In genomic region chr5:130938274-130938741, GRCm38 (mm10) we compare ENCODE assay signal across 8 mouse cellular contexts.
A peak's percentile ranks its signal among the peaks of the same experiment; 100 is the strongest.
DNase-seq lines count a peak whose midpoint lies in the region; ATAC-seq lines count a peak whose summit lies in the region.

No protein-coding gene starts in this region.

- no peak overlapping the region for H3K4me2 ChIP-seq in liver, embryonic 11.5 days
- no peak overlapping the region for H3K4me2 ChIP-seq in liver, embryonic 12.5 days
- H3K4me2 ChIP-seq in hindbrain, embryonic 13.5 days, result no peak overlapping the region
- peak overlapping the region; percentile 37 for H3K4me2 ChIP-seq in limb, embryonic 13.5 days (replicated peaks)

- no peaks in the 10 kb centered on the region for H3K9me3 ChIP-seq in liver, embryonic 11.5 days (ENCODE audit: control insufficient read depth, low read length)
- 0 out of 2 replicates have a peak, but pooled peaks cover 5% of the 10 kb centered on the region for H3K9me3 ChIP-seq in liver, embryonic 12.5 days (replicated peaks)
- no peaks in the 10 kb centered on the region for H3K9me3 ChIP-seq in hindbrain, embryonic 13.5 days
- H3K9me3 ChIP-seq in limb, embryonic 13.5 days, result no peaks in the 10 kb centered on the region

- no peak overlapping the region for H3K4me3 ChIP-seq in liver, embryonic 11.5 days (ENCODE audit: low read depth, low read length)
- H3K4me3 ChIP-seq in liver, embryonic 12.5 days, result no peak overlapping the region
- H3K4me3 ChIP-seq in hindbrain, embryonic 13.5 days, result no peak overlapping the region
- H3K4me3 ChIP-seq in limb, embryonic 13.5 days, result no peak overlapping the region

- H3K36me3 ChIP-seq in liver, embryonic 11.5 days (ENCODE audit: control insufficient read depth, insufficient read depth, low read length), result no peaks in the 10 kb centered on the region
- H3K36me3 ChIP-seq in liver, embryonic 12.5 days, result no peaks in the 10 kb centered on the region
- no peaks in the 10 kb centered on the region for H3K36me3 ChIP-seq in hindbrain, embryonic 13.5 days
- H3K36me3 ChIP-seq in limb, embryonic 13.5 days, result no peaks in the 10 kb centered on the region

- no peaks in the 10 kb centered on the region for H3K4me1 ChIP-seq in liver, embryonic 11.5 days (replicated peaks; ENCODE audit: control insufficient read depth, insufficient read depth, low read length)
- H3K4me1 ChIP-seq in liver, embryonic 12.5 days, result no peaks in the 10 kb centered on the region
- H3K4me1 ChIP-seq in hindbrain, embryonic 13.5 days (replicated peaks), result peaks cover 16% of the 10 kb centered on the region
- peaks cover 29% of the 10 kb centered on the region for H3K4me1 ChIP-seq in limb, embryonic 13.5 days

- H3K27me3 ChIP-seq in liver, embryonic 11.5 days (replicated peaks; ENCODE audit: control insufficient read depth, insufficient read depth, low read length), result no peaks in the 10 kb centered on the region
- no peaks in the 10 kb centered on the region for H3K27me3 ChIP-seq in liver, embryonic 12.5 days (replicated peaks)
- H3K27me3 ChIP-seq in hindbrain, embryonic 13.5 days, result no peaks in the 10 kb centered on the region
- no peaks in the 10 kb centered on the region for H3K27me3 ChIP-seq in limb, embryonic 13.5 days

- no peak for ATAC-seq in liver, embryonic 11.5 days (replicated peaks; ENCODE audit: low FRiP score)
- no peak for ATAC-seq in liver, embryonic 12.5 days
- peak; percentile 68 for ATAC-seq in hindbrain, embryonic 13.5 days (ENCODE audit: low FRiP score)
- peak; percentile 75 for ATAC-seq in limb, embryonic 13.5 days (ENCODE audit: low FRiP score, low read depth)
- ATAC-seq in granulocyte monocyte progenitor cell, adult 5-6 weeks (replicated peaks; ENCODE audit: poor library complexity, severe bottlenecking), result no peak

- 11% methylated on average over 7 of the region's 7 CpGs for WGBS in liver, embryonic 11.5 days
- WGBS in liver, embryonic 12.5 days (ENCODE audit: insufficient replicate concordance), result 22% methylated on average over 7 of the region's 7 CpGs
- 1% methylated on average over 7 of the region's 7 CpGs for WGBS in hindbrain, embryonic 13.5 days
- WGBS in limb, embryonic 13.5 days, result 3% methylated on average over 7 of the region's 7 CpGs

- no peak overlapping the region for H3K27ac ChIP-seq in liver, embryonic 11.5 days (ENCODE audit: low read depth, low read length)
- H3K27ac ChIP-seq in liver, embryonic 12.5 days, result no peak overlapping the region
- H3K27ac ChIP-seq in hindbrain, embryonic 13.5 days, result no peak overlapping the region; the same call in 1 of the 2 replicates
- H3K27ac ChIP-seq in limb, embryonic 13.5 days, result peak overlapping the region; percentile 92

- DNase-seq in liver, embryonic 11.5 days (ENCODE audit: low spot score), result peak; percentile 35
- peak; percentile 97 for DNase-seq in embryo, embryonic 10 days (ENCODE audit: low spot score)
- DNase-seq in retina, embryonic 14.5 days (ENCODE audit: low spot score), result peak; percentile 71
- no peak for DNase-seq in thymus, postnatal 25 days

- H3K9ac ChIP-seq in liver, embryonic 11.5 days (ENCODE audit: low read depth, low read length), result no peak overlapping the region
- no peak overlapping the region for H3K9ac ChIP-seq in liver, embryonic 12.5 days
- H3K9ac ChIP-seq in hindbrain, embryonic 13.5 days, result no peak overlapping the region
- no peak overlapping the region for H3K9ac ChIP-seq in limb, embryonic 13.5 days

Comparison
In these comparisons a context has a peak if more than half of its experiments do, and no peak if none do; other contexts are left out.
1. ATAC-seq: peak in hindbrain, embryonic 13.5 days (single experiment) and limb, embryonic 13.5 days (single experiment); none in liver, embryonic 11.5 days (single experiment), liver, embryonic 12.5 days (single experiment) and granulocyte monocyte progenitor cell, adult 5-6 weeks (single experiment).